In genomic region chr8:120746007-120746701, GRCm38 (mm10) we compare ENCODE assay signal across 28 mouse cellular contexts. TPM values are rescaled to one million over a fixed set of nuclear protein-coding genes. Genes with fewer than 3 reads are reported as not detected.
DNase-seq lines count a peak whose midpoint lies in the region; ATAC-seq and TF ChIP-seq lines count a peak whose summit lies in the region.
"Had no signal": no experiment of that assay in that cellular context is flagged by ENCODE, and none has a peak within 500 bp of the region (broad histone marks: within the 10 kb centered on the region; RNA-seq: fewer than 3 reads in every experiment).

No protein-coding gene starts in this region.

- H3K9me3 ChIP-seq in kidney, embryonic 15.5 days (replicated peaks) = no peaks in the 10 kb centered on the region
- H3K9me3 ChIP-seq in kidney, embryonic 14.5 days (ENCODE audit: control insufficient read depth, low read length) = no peaks in the 10 kb centered on the region
- H3K9me3 ChIP-seq: embryonic facial prominence, embryonic 12.5 days; forebrain, embryonic 12.5 days; lung, embryonic 15.5 days; midbrain, embryonic 10.5 days; neural tube, embryonic 13.5 days; stomach, embryonic 15.5 days had no signal

- no peak overlapping the region for H3K4me2 ChIP-seq in kidney, embryonic 15.5 days
- no peak overlapping the region for H3K4me2 ChIP-seq in kidney, embryonic 14.5 days (replicated peaks; ENCODE audit: low read depth, low read length)
- H3K4me2 ChIP-seq: embryonic facial prominence, embryonic 12.5 days; forebrain, embryonic 12.5 days; lung, embryonic 15.5 days; neural tube, embryonic 13.5 days; stomach, embryonic 15.5 days had no signal

- peaks cover 90% of the 10 kb centered on the region for H3K79me2 ChIP-seq in macrophage (ENCODE audit: inconsistent target)

- H3K9ac ChIP-seq in kidney, embryonic 15.5 days = no peak overlapping the region
- no peak overlapping the region for H3K9ac ChIP-seq in kidney, embryonic 14.5 days (ENCODE audit: low read depth, low read length)
- H3K9ac ChIP-seq: embryonic facial prominence, embryonic 12.5 days; forebrain, embryonic 12.5 days; liver, embryonic 14.5 days; lung, embryonic 15.5 days; neural tube, embryonic 13.5 days; stomach, embryonic 15.5 days had no signal

- WGBS in kidney, embryonic 15.5 days = 66% methylated on average over 18 of the region's 18 CpGs
- 60% methylated on average over 18 of the region's 18 CpGs for WGBS in kidney, embryonic 14.5 days
- 67% methylated on average over 18 of the region's 18 CpGs for WGBS in bone marrow, adult 2 months
- WGBS in macrophage (ENCODE audit: missing documents) = 87% methylated on average over 18 of the region's 18 CpGs

- 0 out of 2 replicates have a peak overlapping the region, but pooled peaks have one; percentile 27 for H3K27ac ChIP-seq in kidney, embryonic 15.5 days
- no peak overlapping the region for H3K27ac ChIP-seq in kidney, embryonic 14.5 days (ENCODE audit: low read depth, low read length)
- H3K27ac ChIP-seq in bone marrow, adult 2 months (ENCODE audit: control insufficient read depth, insufficient read depth, low read depth, low read length, poor library complexity) = peak overlapping the region; percentile 80
- peak overlapping the region; percentile 92 for H3K27ac ChIP-seq in macrophage
- H3K27ac ChIP-seq: embryonic facial prominence, embryonic 12.5 days; forebrain, embryonic 12.5 days; liver, embryonic 14.5 days; lung, embryonic 15.5 days; midbrain, embryonic 10.5 days; neural tube, embryonic 13.5 days had no signal

- no peak for ATAC-seq in kidney, embryonic 15.5 days (replicated peaks; ENCODE audit: low FRiP score)
- no peak for ATAC-seq in kidney, embryonic 14.5 days (ENCODE audit: low FRiP score, low TSS enrichment)
- ATAC-seq: activated CD4-positive, CD25-positive, alpha-beta regulatory T cell, adult 4 months; hindbrain, embryonic 16.5 days; midbrain, embryonic 16.5 days had no signal

- no peak for TF ChIP-seq CTCF in bone marrow, adult 2 months (IDR thresholded peaks at IDR 0.05; ENCODE audit: control insufficient read depth, insufficient read depth, low read length)

- H3K36me3 ChIP-seq in kidney, embryonic 15.5 days = no peaks in the 10 kb centered on the region
- no peaks in the 10 kb centered on the region for H3K36me3 ChIP-seq in kidney, embryonic 14.5 days (ENCODE audit: control insufficient read depth, insufficient read depth, low read length)
- H3K36me3 ChIP-seq in macrophage (ENCODE audit: inconsistent target) = peaks cover 53% of the 10 kb centered on the region
- H3K36me3 ChIP-seq: embryonic facial prominence, embryonic 12.5 days; forebrain, embryonic 12.5 days; lung, embryonic 15.5 days; midbrain, embryonic 10.5 days; neural tube, embryonic 13.5 days; stomach, embryonic 15.5 days had no signal

- no peak overlapping the region for H3K4me3 ChIP-seq in kidney, embryonic 15.5 days (replicated peaks)
- H3K4me3 ChIP-seq in kidney, embryonic 14.5 days (ENCODE audit: low read length) = no peak overlapping the region
- no peak overlapping the region for H3K4me3 ChIP-seq in bone marrow, adult 2 months (replicated peaks; ENCODE audit: control insufficient read depth, low read depth, low read length)
- no peak overlapping the region for H3K4me3 ChIP-seq in macrophage (ENCODE audit: inconsistent target)
- H3K4me3 ChIP-seq: embryonic facial prominence, embryonic 12.5 days; erythroblast, embryonic 14.5 days; forebrain, embryonic 12.5 days; lung, embryonic 15.5 days; midbrain, embryonic 10.5 days; myocyte; neural tube, embryonic 13.5 days; stomach, embryonic 15.5 days had no signal

- no peaks in the 10 kb centered on the region for H3K27me3 ChIP-seq in kidney, embryonic 15.5 days
- H3K27me3 ChIP-seq in kidney, embryonic 14.5 days (ENCODE audit: control insufficient read depth, insufficient read depth, low read length) = no peaks in the 10 kb centered on the region
- H3K27me3 ChIP-seq: embryonic facial prominence, embryonic 12.5 days; forebrain, embryonic 12.5 days; lung, embryonic 15.5 days; neural tube, embryonic 13.5 days; stomach, embryonic 15.5 days had no signal

- peaks cover 47% of the 10 kb centered on the region for H3K4me1 ChIP-seq in kidney, embryonic 15.5 days
- peaks cover 27% of the 10 kb centered on the region for H3K4me1 ChIP-seq in kidney, embryonic 14.5 days (ENCODE audit: control insufficient read depth, insufficient read depth, low read length)
- H3K4me1 ChIP-seq in bone marrow, adult 2 months (ENCODE audit: control insufficient read depth, insufficient read depth, low read length) = peaks cover 19% of the 10 kb centered on the region; the same call in 1 of the 2 replicates
- H3K4me1 ChIP-seq: neural tube, embryonic 13.5 days had no signal

- peak; percentile 88 for DNase-seq in A20 (ENCODE audit: low read depth, low spot score)
- no peak for DNase-seq in adrenal gland, adult (ENCODE audit: inconsistent age in 2 of 2, low spot score in 1 of 2)
- DNase-seq in cerebellum, postnatal 4 days (ENCODE audit: low spot score in 2 of 2) = no peak
- DNase-seq in embryo, embryonic 10 days (ENCODE audit: low spot score) = no peak
- DNase-seq: adrenal gland, postnatal 14 days; cerebellum, adult 9-10 months; gastrocnemius, postnatal 36 days; kidney, adult 18-20 months; kidney, postnatal 10 days; lung, postnatal 36 days; thymus, adult 2 months had no signal

- no peak; the same call in 1 of the 2 replicates for TF ChIP-seq POLR2A in bone marrow, adult 2 months (IDR thresholded peaks at IDR 0.05; ENCODE audit: borderline replicate concordance, control insufficient read depth, low read depth, low read length)

RNA-seq across cellular contexts. Expression of gene Irf8, which starts 10.0 kb away (rescaled TPM):
- 9.6 and 11.5 TPM in 2 replicates for polyA plus RNA-seq in kidney, embryonic 15.5 days (2015; fragmentation: Nextera tagmentation; extraction: Ambion mirVana)
- 5.6 and 5.7 TPM in 2 replicates for polyA plus RNA-seq in kidney, embryonic 14.5 days (2014; fragmentation: Nextera tagmentation; extraction: Ambion mirVana)
- polyA plus RNA-seq in bone marrow, adult 2 months (2011; ENCODE audit: insufficient read depth, insufficient read length, low replicate concordance, missing spikeins) = 32.8 and 80.9 TPM in 2 replicates
- 1,000 to 10,000 TPM in 1 of 26 experiments, 100 to 1,000 TPM in 20, 10 to 100 TPM in 5; 46.2 to 1,418 (median 239) TPM for total RNA-seq in macrophage (2018; cell fraction: chromatin; rRNA removed)
- 100 to 1,000 TPM in 24 of 26 experiments, 10 to 100 TPM in 2; 97.5 to 257 (median 185) TPM for total RNA-seq in macrophage (2018; cell fraction: cytosol; rRNA removed)
- 1,000 to 10,000 TPM in 1 of 26 experiments, 100 to 1,000 TPM in 19, 10 to 100 TPM in 6; 76.1 to 1,152 (median 159) TPM for total RNA-seq in macrophage (2018; cell fraction: nucleus; rRNA removed)
- 116 to 212 TPM (median 193 TPM) in 3 replicates for polyA plus RNA-seq in macrophage (2018)
- polyA plus RNA-seq: C2C12, myocyte had no signal
